Mouse (Mus musculus): ENCODE results near the gene Gm10563. TPM values are rescaled to one million over a fixed set of nuclear protein-coding genes. Genes with fewer than 3 reads are reported as not detected.
"Not testable (repeated sequence)": the region's sequence is repeated elsewhere in the genome, so short reads cannot be mapped to it uniquely, and the experiment has no call there.

The Gm10563 gene
- polyA plus RNA-seq, 1 experiment from 2014 or later: not detected

DNA sequence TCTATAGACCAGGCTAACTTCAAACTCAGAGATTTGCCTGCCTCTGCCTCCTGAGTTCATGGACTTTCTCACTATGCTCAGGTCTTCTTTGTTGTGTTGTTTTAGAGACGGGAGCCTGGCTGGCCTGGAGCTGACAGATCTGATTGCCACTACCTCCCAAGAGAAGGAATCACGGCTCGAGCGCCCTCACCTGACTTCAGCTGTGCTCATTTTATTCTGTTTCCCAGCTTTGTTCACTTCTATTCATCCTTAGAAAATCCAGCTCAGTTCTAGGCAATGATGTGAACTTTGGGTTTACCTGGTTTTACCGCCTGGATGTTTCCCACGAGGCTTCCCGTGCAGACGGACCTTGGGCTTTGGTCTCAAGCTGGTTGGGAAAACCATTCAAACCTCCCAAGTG is 69.7 kb downstream of the Gm10563 start:
- Histone ChIP-seq H3K4me1 (replicated peaks; ENCODE audit: insufficient read depth, low read length) (no peaks in the 10 kb centered on the region), H3K36me3 (ENCODE audit: insufficient read depth, low read length) (peaks cover 11% of the 10 kb centered on the region), H3K27ac (no peak overlapping the region), H3K4me3 (replicated peaks; ENCODE audit: low read depth, low read length) (no peak overlapping the region), H3K27me3 (ENCODE audit: insufficient read depth, low read length) (no peaks in the 10 kb centered on the region), H3K9ac (ENCODE audit: low read depth, low read length) (no peak overlapping the region), H3K9me3 (replicated peaks; ENCODE audit: low read length) (no peaks in the 10 kb centered on the region), H3K4me2 (ENCODE audit: low read length) (no peak overlapping the region)
- DNase-seq (ENCODE audit: low spot score) (no peak), ATAC-seq (replicated peaks; ENCODE audit: low FRiP score, low read depth) (no peak)
- WGBS: 90% methylated on average over 8 of the region's 8 CpGs
- no peak for TF ChIP-seq CTCF (IDR thresholded peaks at IDR 0.05; ENCODE audit: low read depth)

DNA sequence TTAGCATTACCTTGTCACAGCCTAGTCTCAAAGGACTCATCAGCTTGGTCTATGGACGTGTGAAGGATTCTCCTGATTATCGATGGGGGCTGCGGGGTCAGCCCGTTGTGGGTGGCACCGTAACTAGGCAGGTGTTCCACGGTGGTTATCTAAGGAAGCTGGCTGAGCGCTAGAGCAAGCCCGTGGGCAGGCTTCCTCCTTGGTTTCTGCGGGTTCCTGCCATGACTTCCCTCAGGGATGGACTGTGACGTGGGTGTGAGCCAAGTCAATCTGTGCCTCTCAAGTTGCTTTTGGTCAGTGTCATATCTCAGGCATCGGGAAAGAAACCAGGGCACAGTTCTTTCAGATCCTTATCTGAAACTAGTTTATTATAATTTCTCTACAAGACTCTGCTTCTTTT is 70.3 kb downstream of the Gm10563 start:
- Histone ChIP-seq H3K9ac (ENCODE audit: low read depth, low read length) (no peak overlapping the region), H3K27me3 (ENCODE audit: insufficient read depth, low read length) (no peaks in the 10 kb centered on the region), H3K36me3 (ENCODE audit: insufficient read depth, low read length) (peaks cover 11% of the 10 kb centered on the region), H3K4me3 (replicated peaks; ENCODE audit: low read depth, low read length) (no peak overlapping the region), H3K27ac (no peak overlapping the region), H3K4me1 (replicated peaks; ENCODE audit: insufficient read depth, low read length) (no peaks in the 10 kb centered on the region), H3K9me3 (replicated peaks; ENCODE audit: low read length) (no peaks in the 10 kb centered on the region), H3K4me2 (ENCODE audit: low read length) (no peak overlapping the region)
- no peak for ATAC-seq (replicated peaks; ENCODE audit: low FRiP score, low read depth)
- DNase-seq (ENCODE audit: low spot score): no peak
- 83% methylated on average over 11 of the region's 11 CpGs for WGBS
- TF ChIP-seq CTCF (IDR thresholded peaks at IDR 0.05; ENCODE audit: low read depth): no peak

DNA sequence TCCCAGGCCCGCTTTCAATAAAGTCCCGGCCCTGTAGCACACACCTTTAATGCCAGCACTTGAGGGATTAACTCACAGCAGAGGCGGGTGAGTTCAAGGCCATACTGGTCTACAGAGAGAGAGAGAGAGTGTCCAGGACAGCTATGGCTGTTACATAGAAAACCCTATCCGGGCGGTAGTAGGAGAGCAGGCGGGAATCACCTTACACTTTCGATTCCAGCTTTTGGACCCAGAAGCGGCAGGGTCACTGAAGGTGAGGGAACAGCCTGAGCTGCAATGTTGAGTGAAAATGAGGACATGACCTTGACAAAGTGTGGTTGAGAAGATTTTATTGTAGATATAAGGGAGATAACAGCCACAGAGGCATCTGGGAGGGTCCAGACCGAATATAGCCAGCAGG is 71.3 kb downstream of the Gm10563 start:
- WGBS: 91% methylated on average over 9 of the region's 9 CpGs
- no peak for ATAC-seq (replicated peaks; ENCODE audit: low FRiP score, low read depth)

DNA sequence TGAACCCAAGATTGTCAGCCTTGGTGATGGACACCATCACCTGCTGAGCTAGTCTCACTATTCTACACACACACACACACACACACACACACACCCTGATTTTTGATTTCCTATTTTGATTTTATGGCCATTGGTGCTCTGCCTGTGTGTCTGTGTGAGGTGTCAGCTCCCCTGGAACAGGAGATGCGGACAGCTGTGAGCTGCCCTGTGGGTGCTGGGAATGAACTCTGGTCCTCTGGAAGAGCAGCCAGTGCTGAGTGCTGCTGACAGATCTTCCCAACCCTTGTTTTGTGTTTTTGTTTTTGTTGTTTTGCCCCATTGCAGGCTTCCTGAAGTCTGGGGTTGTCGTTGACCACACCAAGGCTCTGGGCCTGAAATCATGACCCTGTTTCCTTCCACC is 72.1 kb downstream of the Gm10563 start:
- no peak overlapping the region for H3K4me3 ChIP-seq (replicated peaks; ENCODE audit: low read depth, low read length)
- no peak overlapping the region for H3K27ac ChIP-seq
- H3K27me3 ChIP-seq (ENCODE audit: insufficient read depth, low read length): no peaks in the 10 kb centered on the region
- H3K9ac ChIP-seq (ENCODE audit: low read depth, low read length): no peak overlapping the region
- H3K4me1 ChIP-seq (replicated peaks; ENCODE audit: insufficient read depth, low read length): no peaks in the 10 kb centered on the region
- H3K9me3 ChIP-seq (replicated peaks; ENCODE audit: low read length): no peaks in the 10 kb centered on the region
- 77% methylated on average over 2 of the region's 2 CpGs for WGBS
- no peak for ATAC-seq (replicated peaks; ENCODE audit: low FRiP score, low read depth)
- no peak for DNase-seq (ENCODE audit: low spot score)
- peaks cover 4% of the 10 kb centered on the region; the same call in 1 of the 2 replicates for H3K36me3 ChIP-seq (ENCODE audit: insufficient read depth, low read length)
- no peak overlapping the region for H3K4me2 ChIP-seq (ENCODE audit: low read length)
- no peak for TF ChIP-seq CTCF (IDR thresholded peaks at IDR 0.05; ENCODE audit: low read depth)

More for the DNA sequence above, 71.3 kb downstream of the Gm10563 start:
- Histone ChIP-seq H3K9ac (ENCODE audit: low read depth, low read length) (no peak overlapping the region), H3K4me1 (replicated peaks; ENCODE audit: insufficient read depth, low read length) (no peaks in the 10 kb centered on the region), H3K27me3 (ENCODE audit: insufficient read depth, low read length) (no peaks in the 10 kb centered on the region), H3K36me3 (ENCODE audit: insufficient read depth, low read length) (peaks cover 5% of the 10 kb centered on the region), H3K4me3 (replicated peaks; ENCODE audit: low read depth, low read length) (no peak overlapping the region), H3K27ac (no peak overlapping the region), H3K4me2 (ENCODE audit: low read length) (no peak overlapping the region), H3K9me3 (replicated peaks; ENCODE audit: low read length) (no peaks in the 10 kb centered on the region)
- DNase-seq (ENCODE audit: low spot score): no peak
- no peak for TF ChIP-seq CTCF (IDR thresholded peaks at IDR 0.05; ENCODE audit: low read depth)

DNA sequence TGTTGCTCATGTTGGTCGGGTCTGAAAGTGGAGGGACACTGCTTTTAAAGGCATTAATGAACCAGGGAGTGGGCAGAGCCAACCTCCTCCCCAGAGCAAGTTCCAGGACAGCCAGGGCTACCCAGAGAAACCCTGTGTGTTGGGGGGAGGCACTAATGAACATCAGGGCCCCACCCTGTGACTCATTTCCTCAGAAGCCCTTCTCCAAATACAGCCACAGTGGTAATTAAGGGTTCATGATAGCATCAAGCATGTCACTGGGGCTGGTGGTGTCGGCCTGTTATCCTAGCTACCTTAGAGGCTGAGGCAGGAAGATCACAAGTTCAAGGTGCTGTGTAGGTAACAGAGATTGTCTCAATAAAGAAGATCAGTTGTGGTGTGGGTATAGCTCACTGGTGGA is 73.8 kb downstream of the Gm10563 start:
- WGBS: 64% methylated on average over 2 of the region's 2 CpGs
- no peak for TF ChIP-seq CTCF (IDR thresholded peaks at IDR 0.05; ENCODE audit: low read depth)
- no peak overlapping the region for H3K9ac ChIP-seq (ENCODE audit: low read depth, low read length)
- no peak overlapping the region for H3K4me2 ChIP-seq (ENCODE audit: low read length)
- no peak overlapping the region for H3K27ac ChIP-seq
- no peaks in the 10 kb centered on the region for H3K27me3 ChIP-seq (ENCODE audit: insufficient read depth, low read length)
- ATAC-seq (replicated peaks; ENCODE audit: low FRiP score, low read depth) (no peak), DNase-seq (ENCODE audit: low spot score) (no peak)
- peaks cover under 1% of the 10 kb centered on the region; the same call in 1 of the 2 replicates for H3K4me1 ChIP-seq (replicated peaks; ENCODE audit: insufficient read depth, low read length)
- no peaks in the 10 kb centered on the region for H3K36me3 ChIP-seq (ENCODE audit: insufficient read depth, low read length)
- no peaks in the 10 kb centered on the region for H3K9me3 ChIP-seq (replicated peaks; ENCODE audit: low read length)
- H3K4me3 ChIP-seq (replicated peaks; ENCODE audit: low read depth, low read length): no peak overlapping the region

DNA sequence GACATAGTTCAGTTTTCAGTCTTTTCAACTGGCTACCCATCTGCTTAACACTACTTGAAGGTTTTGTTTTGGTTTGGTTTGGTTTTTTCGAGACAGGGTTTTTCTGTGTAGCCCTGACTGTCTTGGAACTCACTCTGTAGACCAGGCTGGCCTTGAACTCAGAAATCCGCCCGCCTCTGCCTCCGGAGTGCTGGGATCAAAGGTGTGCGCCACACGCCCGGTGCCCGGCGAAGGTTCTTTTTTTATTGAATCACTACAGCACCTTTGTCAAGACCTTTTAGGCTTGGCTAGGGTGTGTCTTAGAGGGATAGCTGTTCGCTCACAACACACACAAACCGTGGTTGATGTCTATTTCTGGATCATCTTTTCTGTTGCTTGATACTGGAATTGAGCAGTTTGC is 74.9 kb downstream of the Gm10563 start:
- not testable (repeated sequence) for H3K27ac ChIP-seq; H3K27me3 ChIP-seq (ENCODE audit: insufficient read depth, low read length); DNase-seq (ENCODE audit: low spot score); H3K4me1 ChIP-seq (replicated peaks; ENCODE audit: insufficient read depth, low read length); ATAC-seq (replicated peaks; ENCODE audit: low FRiP score, low read depth); H3K4me3 ChIP-seq (replicated peaks; ENCODE audit: low read depth, low read length); H3K9me3 ChIP-seq (replicated peaks; ENCODE audit: low read length); H3K36me3 ChIP-seq (ENCODE audit: insufficient read depth, low read length); H3K9ac ChIP-seq (ENCODE audit: low read depth, low read length); H3K4me2 ChIP-seq (ENCODE audit: low read length)
- WGBS: 90% methylated on average over 11 of the region's 11 CpGs

DNA sequence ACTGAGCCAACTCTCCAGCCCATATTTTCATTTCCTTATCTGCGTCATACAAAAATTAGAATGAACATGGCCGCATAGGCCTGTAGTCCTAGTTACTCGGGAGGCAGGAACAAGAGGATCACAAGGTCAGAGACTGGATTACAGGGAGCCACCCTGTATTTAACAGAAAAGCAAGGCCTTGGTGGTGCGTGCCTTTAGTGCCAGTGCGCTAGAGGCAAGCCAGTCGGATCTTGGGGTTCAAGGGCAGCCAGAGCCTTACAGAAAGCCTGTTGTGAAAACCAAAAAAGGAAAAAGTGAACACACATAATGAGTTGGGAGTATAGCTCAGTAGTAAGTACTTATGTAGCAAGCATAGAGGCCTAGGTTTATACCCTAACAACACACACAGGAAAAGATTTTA is 75.4 kb downstream of the Gm10563 start:
- peaks cover 15% of the 10 kb centered on the region for H3K4me1 ChIP-seq (replicated peaks; ENCODE audit: insufficient read depth, low read length)
- DNase-seq (ENCODE audit: low spot score) (no peak), ATAC-seq (replicated peaks; ENCODE audit: low FRiP score, low read depth) (no peak)
- no peaks in the 10 kb centered on the region for H3K9me3 ChIP-seq (replicated peaks; ENCODE audit: low read length)
- H3K36me3 ChIP-seq (ENCODE audit: insufficient read depth, low read length): no peaks in the 10 kb centered on the region
- no peaks in the 10 kb centered on the region for H3K27me3 ChIP-seq (ENCODE audit: insufficient read depth, low read length)
- H3K9ac ChIP-seq (ENCODE audit: low read depth, low read length): no peak overlapping the region
- no peak overlapping the region for H3K4me3 ChIP-seq (replicated peaks; ENCODE audit: low read depth, low read length)
- H3K27ac ChIP-seq: no peak overlapping the region
- no peak overlapping the region for H3K4me2 ChIP-seq (ENCODE audit: low read length)
- TF ChIP-seq CTCF (IDR thresholded peaks at IDR 0.05; ENCODE audit: low read depth): no peak
- WGBS: 89% methylated on average over 6 of the region's 6 CpGs
